7 mouse cellular contexts compared by ENCODE assay signal in the genomic region with DNA sequence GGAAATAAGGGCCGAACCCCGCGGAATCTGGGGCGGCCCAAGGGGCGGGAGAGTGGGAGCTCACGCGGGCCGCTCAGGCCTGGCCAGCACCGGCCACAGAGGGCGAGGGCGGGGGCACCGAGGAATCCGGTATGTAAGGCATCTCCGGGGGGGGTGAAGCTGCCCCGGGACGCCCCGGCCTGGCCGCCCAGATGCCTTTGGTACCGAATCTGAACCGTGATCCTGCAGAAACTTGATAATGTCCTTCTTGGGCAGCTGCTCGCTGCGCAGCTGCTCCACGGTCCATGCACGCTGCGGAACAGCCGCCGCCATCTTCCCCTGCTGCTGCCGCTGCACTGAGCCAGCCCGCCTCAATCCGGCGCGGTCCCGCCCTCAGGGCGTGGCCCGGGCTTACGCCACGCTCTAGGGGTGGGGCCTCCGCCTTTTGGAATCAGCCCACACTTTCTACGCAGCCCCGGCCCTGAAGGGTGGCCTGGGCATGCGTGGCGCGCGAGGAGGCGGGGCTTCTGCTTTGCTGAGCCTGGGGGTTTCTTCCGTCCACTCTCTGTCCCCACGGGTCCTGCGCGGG. TPM values are rescaled to one million over a fixed set of nuclear protein-coding genes. Genes with fewer than 3 reads are reported as not detected.
DNase-seq lines count a peak whose midpoint lies in the region; ATAC-seq lines count a peak whose summit lies in the region.

A gene (minus strand): TSS at position 397 of the 568 bp plus-strand sequence.

- peak within 1 kb of the TSS; percentile 92 for H3K27ac ChIP-seq in embryonic facial prominence, embryonic 12.5 days
- H3K27ac ChIP-seq in limb, embryonic 11.5 days (replicated peaks; ENCODE audit: low read depth, low read length), result peak within 1 kb of the TSS; percentile 82
- peak within 1 kb of the TSS; percentile 94 for H3K27ac ChIP-seq in midbrain, embryonic 14.5 days (replicated peaks; ENCODE audit: low read depth, low read length)

- peak within 1 kb of the TSS; percentile 93 for H3K9ac ChIP-seq in embryonic facial prominence, embryonic 12.5 days
- peak within 1 kb of the TSS; percentile 89 for H3K9ac ChIP-seq in limb, embryonic 11.5 days (ENCODE audit: low read length)
- peak within 1 kb of the TSS; percentile 89 for H3K9ac ChIP-seq in midbrain, embryonic 14.5 days (replicated peaks; ENCODE audit: low read length)

- under 1% methylated on average over 49 of the region's 49 CpGs for WGBS in embryonic facial prominence, embryonic 12.5 days
- under 1% methylated on average over 49 of the region's 49 CpGs for WGBS in limb, embryonic 11.5 days
- WGBS in midbrain, embryonic 14.5 days, result under 1% methylated on average over 49 of the region's 49 CpGs

- 0 out of 2 replicates have a peak, but pooled peaks cover 8% of the 10 kb centered on the region for H3K36me3 ChIP-seq in embryonic facial prominence, embryonic 12.5 days
- peaks cover 3% of the 10 kb centered on the region for H3K36me3 ChIP-seq in limb, embryonic 11.5 days (ENCODE audit: control insufficient read depth, insufficient read depth, low read length)
- peaks cover 6% of the 10 kb centered on the region for H3K36me3 ChIP-seq in midbrain, embryonic 14.5 days (ENCODE audit: control insufficient read depth, insufficient read depth, low read length)

- H3K9me3 ChIP-seq in embryonic facial prominence, embryonic 12.5 days, result no peaks in the 10 kb centered on the region
- H3K9me3 ChIP-seq in limb, embryonic 11.5 days (ENCODE audit: control insufficient read depth, low read length), result no peaks in the 10 kb centered on the region
- no peaks in the 10 kb centered on the region for H3K9me3 ChIP-seq in midbrain, embryonic 14.5 days (ENCODE audit: control insufficient read depth, low read length)

- peak within 1 kb of the TSS; percentile 85 for H3K4me3 ChIP-seq in embryonic facial prominence, embryonic 12.5 days
- peak within 1 kb of the TSS; percentile 82 for H3K4me3 ChIP-seq in limb, embryonic 11.5 days (ENCODE audit: low read depth, low read length)
- peak within 1 kb of the TSS; percentile 85 for H3K4me3 ChIP-seq in midbrain, embryonic 14.5 days (replicated peaks; ENCODE audit: low read depth, low read length)

- H3K4me1 ChIP-seq in embryonic facial prominence, embryonic 12.5 days, result peaks cover 14% of the 10 kb centered on the region
- no peaks in the 10 kb centered on the region for H3K4me1 ChIP-seq in limb, embryonic 11.5 days (ENCODE audit: control insufficient read depth, insufficient read depth, low read length)
- peaks cover 29% of the 10 kb centered on the region for H3K4me1 ChIP-seq in midbrain, embryonic 14.5 days (ENCODE audit: control insufficient read depth, insufficient read depth, low read length)

- DNase-seq in adrenal gland, postnatal 25 days, result peak; percentile 98
- DNase-seq in heart, adult 11 months, result peak; percentile 100
- peak; percentile 99 for DNase-seq in kidney, adult 18-20 months
- peak; percentile 97 for DNase-seq in limb, embryonic 11.5 days (ENCODE audit: low spot score)
- DNase-seq in midbrain, embryonic 14.5 days, result peak; percentile 100
- peak; percentile 96 to 98 for DNase-seq in spleen, adult 18-20 months

- H3K4me2 ChIP-seq in embryonic facial prominence, embryonic 12.5 days (replicated peaks), result peak within 1 kb of the TSS; percentile 85
- H3K4me2 ChIP-seq in limb, embryonic 11.5 days (ENCODE audit: low read depth, severe bottlenecking), result peak within 1 kb of the TSS; percentile 66
- peak within 1 kb of the TSS; percentile 89 for H3K4me2 ChIP-seq in midbrain, embryonic 14.5 days (ENCODE audit: low read length)

- no peaks in the 10 kb centered on the region for H3K27me3 ChIP-seq in embryonic facial prominence, embryonic 12.5 days
- no peaks in the 10 kb centered on the region for H3K27me3 ChIP-seq in limb, embryonic 11.5 days (ENCODE audit: control insufficient read depth, insufficient read depth, low read length)
- H3K27me3 ChIP-seq in midbrain, embryonic 14.5 days (ENCODE audit: control insufficient read depth, insufficient read depth, low read length), result no peaks in the 10 kb centered on the region

- peak; percentile 99 for ATAC-seq in embryonic facial prominence, embryonic 12.5 days (ENCODE audit: insufficient number of reproducible peaks, insufficient read depth, low FRiP score, low TSS enrichment)
- ATAC-seq in limb, embryonic 11.5 days (ENCODE audit: insufficient number of reproducible peaks, low FRiP score, low TSS enrichment, low read depth), result peak; percentile 100
- ATAC-seq in midbrain, embryonic 14.5 days (ENCODE audit: low FRiP score, low TSS enrichment), result peak; percentile 99

RNA-seq across cellular contexts. Expression of the gene that starts here (rescaled TPM):
- 113 and 117 TPM in 2 replicates for total RNA-seq in adrenal gland, postnatal 25 days (2021)
- polyA plus RNA-seq in embryonic facial prominence, embryonic 12.5 days (2016; fragmentation: Nextera tagmentation; extraction: Ambion mirVana), result 505 and 538 TPM in 2 replicates
- polyA plus RNA-seq in limb, embryonic 11.5 days (2014; fragmentation: Nextera tagmentation; extraction: Ambion mirVana), result 627 and 648 TPM in 2 replicates
- 396 and 403 TPM in 2 replicates for polyA plus RNA-seq in midbrain, embryonic 14.5 days (2014; fragmentation: Nextera tagmentation; extraction: Ambion mirVana)

Comparison
In these comparisons a context has a peak if more than half of its experiments do, and no peak if none do; other contexts are left out.
1. Peak in every context shown above with its lines: DNase-seq, ATAC-seq, H3K4me3 ChIP-seq and H3K27ac ChIP-seq.